Mouse (Mus musculus) gastrocnemius, postnatal 10 days (tissue): ENCODE results near the gene Cdc42bpb. TPM values are rescaled to one million over a fixed set of nuclear protein-coding genes. Genes with fewer than 3 reads are reported as not detected.

Experiments used
- total RNA-seq, 2 experiments: library from RNA; stranded (reverse); gene quantifications; 2 replicates each; pipeline ENCODE4 v1.2.3; 2021

The Cdc42bpb gene
- total RNA-seq, 2 experiments from 2014 or later = 48.3 to 55.8 TPM

Other genes with a start within 250 kb of the Cdc42bpb start
- 10 to 100 TPM; 20.6 to 26.6 TPM for gene Traf3, start 211.3 kb downstream of the Cdc42bpb start, total RNA-seq
- gene 4930595D18Rik, start 193.2 kb downstream of the Cdc42bpb start, total RNA-seq = under 1 TPM; 0.31 to 0.45 TPM
- under 1 TPM in 1 of 2 experiments, not detected in 1; 0.34 TPM for gene Amn, start 106.6 kb downstream of the Cdc42bpb start, total RNA-seq
- under 1 TPM in 1 of 2 experiments, not detected in 1; 0.70 TPM for gene Lbhd2, start 29.1 kb upstream of the Cdc42bpb start, total RNA-seq
- 10 to 100 TPM; 20.3 to 26.0 TPM for gene Exoc3l4, start 39.3 kb upstream of the Cdc42bpb start, total RNA-seq
- gene Tnfaip2, start 64.8 kb upstream of the Cdc42bpb start, total RNA-seq = 10 to 100 TPM; 37.0 to 47.7 TPM
- 1 to 10 TPM; 4.7 to 6.5 TPM for gene Gm266, start 108.1 kb upstream of the Cdc42bpb start, total RNA-seq
- gene Eif5, start 160.3 kb upstream of the Cdc42bpb start, total RNA-seq = 100 to 1,000 TPM; 140 to 154 TPM
- gene Mark3, start 196.8 kb upstream of the Cdc42bpb start, total RNA-seq = 10 to 100 TPM; 50.2 to 62.4 TPM